Mouse (Mus musculus) E14TG2a.4 (cell line): ENCODE measurements around the gene Tmem270.

Experiments
- CTCF ChIP-seq: conservative IDR thresholded peaks from 2 replicates; pipeline ENCODE4 v1.5.1; 2014; ENCODE audit warnings: low read length
- NANOG ChIP-seq: IDR thresholded peaks from 2 replicates; pipeline ENCODE4 v1.6.1; 2014; ENCODE audit warnings: borderline replicate concordance, low read length, mixed read lengths
- POU5F1 ChIP-seq: IDR thresholded peaks from 2 replicates; pipeline ENCODE4 v1.6.1; 2014; ENCODE audit warnings: low read length, borderline replicate concordance

- TF ChIP-seq CTCF (no peak), NANOG (no peak), POU5F1 (no peak)
Measured at GRCm38 (mm10) chr5:134913753-134914152, 7.2 kb upstream of the Tmem270 start.
